Mouse (Mus musculus): Measurements from ENCODE around the gene Crim1.

The Crim1 gene

GRCm38 (mm10) chr17:78333275-78333674, 133.2 kb downstream of the Crim1 start:
- no peak for DNase-seq

- DNase-seq = no peak
Measured at GRCm38 (mm10) chr17:78335250-78335649, 135.2 kb downstream of the Crim1 start.

DNA sequence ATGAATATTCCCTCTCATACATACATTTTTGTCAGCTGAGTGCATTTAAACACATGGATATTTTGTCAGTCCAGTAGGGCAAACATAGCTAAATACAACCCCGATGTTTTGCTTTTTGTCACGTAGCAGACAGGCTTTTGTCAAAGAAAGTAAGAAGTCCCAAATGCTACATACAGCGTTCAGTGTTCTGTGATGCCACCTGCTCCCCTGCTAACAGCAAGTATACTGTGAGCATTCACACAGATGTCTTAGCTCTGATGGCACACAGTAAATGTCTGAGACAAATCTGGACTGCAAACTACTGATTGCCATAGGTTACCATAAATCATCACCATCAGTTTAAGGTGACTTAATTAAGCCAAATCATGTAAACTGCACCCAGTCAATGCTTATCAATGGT, 143.6 kb downstream of the Crim1 start:
- no peak for DNase-seq

- DNase-seq = peak; percentile 69
Measured at GRCm38 (mm10) chr17:78347111-78347801, 147.2 kb downstream of the Crim1 start.

DNA sequence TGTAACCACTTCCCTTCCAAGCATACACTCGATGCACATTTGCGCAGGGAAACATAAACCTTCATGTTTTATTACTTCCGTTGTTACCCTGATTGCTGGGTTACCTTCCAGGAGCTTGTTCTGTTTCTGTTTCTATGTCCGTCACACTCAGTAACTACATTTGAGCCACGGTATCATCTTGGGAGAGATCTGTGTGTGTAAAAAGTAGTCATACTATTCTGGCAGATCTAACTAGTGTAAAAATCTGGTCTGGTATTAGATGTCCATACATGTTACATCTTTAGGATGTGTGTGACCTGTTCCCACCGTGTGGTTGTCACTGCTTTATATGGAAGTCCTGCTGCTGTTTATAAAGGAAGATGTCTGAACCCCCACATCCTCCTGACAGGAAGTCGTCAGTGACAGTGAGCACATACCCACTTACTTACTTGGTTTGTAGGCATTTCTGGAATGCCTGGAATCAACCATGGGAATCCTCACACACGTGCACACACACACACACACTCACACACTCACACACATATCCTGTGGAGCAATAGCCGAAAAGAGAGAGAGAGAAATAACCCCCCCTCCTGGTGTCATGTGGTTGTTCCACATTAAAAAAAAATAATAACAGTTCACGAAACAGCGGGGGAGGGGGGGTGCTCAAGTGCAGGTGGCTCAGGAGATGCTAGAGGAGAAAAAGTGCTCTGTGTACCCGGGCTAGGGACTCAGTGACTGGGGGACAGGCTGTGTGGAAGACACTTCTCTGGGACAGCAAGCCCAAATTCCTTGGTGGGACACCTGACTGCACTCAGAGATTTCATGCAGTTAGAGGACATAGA, 151.8 kb downstream of the Crim1 start:
- DNase-seq = peak; percentile 22

GRCm38 (mm10) chr17:78352500-78352855, 152.4 kb downstream of the Crim1 start:
- no peak for DNase-seq

- no peak for DNase-seq
Measured at GRCm38 (mm10) chr17:78354411-78354810, 154.4 kb downstream of the Crim1 start.

GRCm38 (mm10) chr17:78354871-78355270, 154.8 kb downstream of the Crim1 start:
- no peak for DNase-seq

DNA sequence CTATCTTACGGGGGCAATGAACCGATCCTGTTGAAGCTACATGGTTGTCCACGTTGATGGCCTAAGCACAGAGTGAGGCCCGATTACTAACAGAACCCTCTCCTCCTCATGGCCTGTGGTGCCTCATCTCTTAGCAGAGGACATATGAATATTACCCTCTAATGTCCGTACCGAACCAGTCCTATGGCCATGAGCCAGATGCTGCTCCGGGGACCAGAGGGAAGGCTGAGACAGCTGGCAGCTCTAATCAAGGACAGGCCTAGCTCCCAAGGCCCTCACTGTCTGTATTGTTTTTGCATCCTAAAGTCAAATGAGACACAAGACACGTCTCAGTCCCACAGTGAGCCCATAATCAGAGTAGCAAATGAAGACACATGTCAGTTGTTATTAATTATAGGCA, 155.6 kb downstream of the Crim1 start:
- no peak for DNase-seq

DNA sequence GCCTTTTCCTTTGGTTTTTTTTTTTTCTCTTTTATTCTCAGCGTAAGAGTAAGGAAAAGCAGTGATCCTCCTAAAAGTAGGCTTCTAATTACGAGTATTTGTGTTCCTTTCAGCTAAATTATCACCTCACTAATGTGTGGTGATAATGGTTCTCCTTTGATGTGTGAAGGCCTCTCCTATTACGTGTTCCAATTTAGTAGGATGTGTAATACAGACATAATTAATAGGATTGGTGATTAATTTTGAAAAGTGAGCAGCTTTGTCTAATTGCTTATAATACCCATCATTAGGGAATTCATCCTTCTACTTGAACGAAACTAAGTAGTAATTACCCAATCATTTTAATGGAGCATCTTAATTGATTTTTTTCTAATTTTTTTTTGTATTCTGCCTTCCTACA, 157.7 kb downstream of the Crim1 start:
- no peak for DNase-seq

DNA sequence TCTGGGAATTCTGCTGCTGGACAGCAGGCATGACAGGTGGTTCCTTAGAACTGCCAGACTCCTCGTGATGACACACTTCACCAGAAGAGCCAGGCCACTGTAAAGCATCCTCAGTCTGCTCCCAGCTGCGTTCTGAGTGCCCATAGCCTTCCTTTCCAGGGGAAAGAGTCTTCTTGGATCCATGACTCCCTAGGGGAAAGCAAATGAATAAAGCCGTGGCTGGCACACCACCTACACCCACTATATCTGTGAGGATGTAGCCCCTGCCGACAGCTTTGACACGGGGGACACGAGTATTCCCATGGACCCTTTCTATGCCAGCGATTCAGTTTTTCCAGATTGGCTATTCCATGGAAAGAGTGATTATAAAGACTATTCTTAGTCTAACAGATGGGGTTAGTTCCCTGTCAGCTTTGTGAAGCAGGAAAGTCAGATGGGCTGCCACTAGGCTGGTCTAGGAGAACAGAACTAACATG, 158.2 kb downstream of the Crim1 start:
- no peak for DNase-seq

DNA sequence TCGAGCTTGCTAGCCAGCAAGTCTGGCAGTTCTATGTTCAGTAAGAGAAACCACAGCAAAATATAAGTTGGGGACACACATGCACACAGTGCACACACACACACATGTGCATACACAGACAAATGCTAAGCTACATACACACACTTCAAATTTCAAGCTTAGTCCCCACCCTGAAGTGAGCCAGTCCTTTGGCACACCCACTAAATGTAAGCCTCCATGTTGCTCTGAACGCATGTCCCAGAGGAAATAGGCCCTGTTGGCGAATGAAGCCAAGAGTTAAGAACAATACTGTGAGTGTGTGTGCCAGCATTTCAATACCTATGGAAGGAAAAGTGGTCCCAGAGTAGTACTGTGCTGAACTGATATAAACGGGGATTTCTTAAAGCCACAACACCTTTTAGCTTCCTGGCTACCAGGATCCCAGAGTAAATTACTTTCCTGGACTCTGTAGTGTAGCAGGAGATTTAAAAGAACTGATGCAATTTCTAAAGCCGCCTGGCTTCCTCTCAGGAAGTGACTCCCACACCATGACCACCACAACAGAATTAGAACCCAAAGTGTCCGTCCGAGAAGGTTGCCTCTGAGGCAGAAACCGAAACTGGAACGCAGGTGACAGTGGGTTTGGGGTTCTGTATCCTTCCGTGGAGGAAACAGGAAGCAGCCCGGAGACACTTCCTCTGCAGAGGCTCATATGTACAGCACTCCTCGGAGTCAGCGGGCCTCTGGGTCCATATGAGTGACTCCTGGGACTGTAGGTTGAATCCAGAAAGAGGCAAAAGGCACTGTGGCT, 162.1 kb downstream of the Crim1 start:
- peak; percentile 68 for DNase-seq

- DNase-seq = no peak
Measured at GRCm38 (mm10) chr17:78364555-78365302, 164.7 kb downstream of the Crim1 start.

- DNase-seq = no peak
Measured at GRCm38 (mm10) chr17:78366070-78366469, 166.0 kb downstream of the Crim1 start.

DNA sequence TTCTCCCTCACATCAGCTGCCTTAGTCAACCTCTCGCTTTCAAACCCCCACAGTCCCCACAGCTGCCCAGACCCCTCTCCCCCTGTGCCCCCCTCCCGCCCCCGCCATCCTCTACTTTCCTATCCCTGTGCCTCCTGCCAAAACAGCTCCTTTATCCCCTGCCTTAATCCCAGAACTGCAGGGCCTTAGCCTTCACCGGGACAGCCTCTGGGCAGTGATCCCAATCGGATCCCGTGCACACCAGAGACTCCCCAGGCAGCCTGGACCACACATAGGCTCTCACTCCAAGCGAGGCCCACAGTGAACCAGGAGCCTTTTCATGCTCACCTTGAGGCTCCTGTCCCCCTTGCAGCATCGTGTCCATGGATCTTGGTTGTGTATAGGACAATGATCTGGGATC, 168.4 kb downstream of the Crim1 start:
- no peak for DNase-seq

DNA sequence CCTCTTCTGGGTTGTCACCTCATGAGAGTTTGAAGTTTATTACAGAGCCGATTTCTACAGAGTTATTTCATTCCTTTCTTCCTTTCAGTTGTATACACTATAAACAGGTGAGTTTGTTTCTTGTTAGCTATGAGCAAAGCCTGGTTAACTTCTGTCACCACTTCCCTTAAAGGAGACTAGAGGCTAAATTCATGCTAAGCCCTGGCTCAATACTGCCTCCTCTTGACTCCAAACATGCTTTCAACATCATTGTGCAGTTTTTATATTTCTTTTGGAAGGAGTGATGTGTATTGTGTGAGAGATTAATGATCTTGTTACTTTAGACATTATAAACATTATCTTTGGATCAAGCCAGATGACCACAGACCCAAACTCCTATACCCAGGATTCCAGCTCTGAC, 170.4 kb downstream of the Crim1 start:
- DNase-seq = no peak

GRCm38 (mm10) chr17:78373174-78373573, 173.1 kb downstream of the Crim1 start:
- DNase-seq = no peak

GRCm38 (mm10) chr17:78373849-78374248, 173.8 kb downstream of the Crim1 start:
- no peak for DNase-seq

GRCm38 (mm10) chr17:78374756-78375155, 174.7 kb downstream of the Crim1 start:
- DNase-seq = no peak

DNA sequence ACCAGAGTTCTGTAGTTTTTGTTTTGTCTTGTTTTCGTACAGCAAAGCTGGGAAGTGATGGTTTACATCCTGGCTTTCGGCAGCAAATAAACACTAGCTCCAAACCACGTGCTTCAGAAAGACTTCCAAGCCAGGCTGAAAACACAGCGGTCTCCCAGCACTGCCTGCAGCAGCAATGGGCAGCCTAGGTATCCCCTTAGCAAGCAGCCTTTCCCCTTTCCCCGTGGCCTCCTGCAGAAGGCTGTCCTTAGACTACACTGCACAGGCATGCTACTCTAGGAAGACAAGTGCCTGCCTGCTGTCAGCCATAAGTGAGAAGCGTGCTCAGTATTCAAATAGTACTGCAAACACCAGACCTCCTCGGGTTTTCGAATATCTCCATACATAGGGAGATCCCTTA, 176.5 kb downstream of the Crim1 start:
- DNase-seq = no peak

GRCm38 (mm10) chr17:78379079-78379729, 179.2 kb downstream of the Crim1 start:
- no peak for DNase-seq

- no peak for DNase-seq
Measured at GRCm38 (mm10) chr17:78379730-78380245, 179.7 kb downstream of the Crim1 start.
